In the genomic region with DNA sequence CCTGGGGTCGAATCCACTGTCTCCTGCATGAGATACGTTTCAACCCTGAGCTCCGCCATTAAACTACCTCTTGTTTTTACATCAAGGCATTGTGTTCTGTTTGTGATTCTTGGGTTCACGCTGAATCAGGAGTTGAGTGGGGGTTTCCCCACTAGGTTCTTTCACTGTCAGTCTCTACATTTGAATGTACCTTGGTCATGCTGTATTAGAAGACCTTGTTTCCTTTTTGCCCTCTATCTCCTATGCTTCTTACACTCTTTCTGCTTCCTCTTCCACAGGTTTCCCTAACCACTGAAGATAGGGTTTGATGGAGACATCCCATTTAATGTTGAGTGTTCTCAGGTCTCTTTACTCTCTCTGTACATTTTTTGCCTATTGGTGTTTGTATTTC, we compare ENCODE assay signal across 27 mouse cellular contexts.
A peak's percentile ranks its signal among the peaks of the same experiment; 100 is the strongest.
DNase-seq lines count a peak whose midpoint lies in the region; ATAC-seq lines count a peak whose summit lies in the region.
"Had no signal": no experiment of that assay in that cellular context is flagged by ENCODE, and none has a peak within 500 bp of the region (broad histone marks: within the 10 kb centered on the region; RNA-seq: fewer than 3 reads in every experiment).

No protein-coding gene starts in this region.

- H3K4me1 ChIP-seq in intestine, embryonic 14.5 days (replicated peaks; ENCODE audit: control insufficient read depth, insufficient read depth, low read length): no peaks in the 10 kb centered on the region
- H3K4me1 ChIP-seq in intestine, embryonic 16.5 days (ENCODE audit: control insufficient read depth, insufficient read depth, low read length): no peaks in the 10 kb centered on the region
- H3K4me1 ChIP-seq: embryonic facial prominence, embryonic 13.5 days; embryonic facial prominence, embryonic 15.5 days; forebrain, embryonic 10.5 days; forebrain, embryonic 12.5 days had no signal

- H3K36me3 ChIP-seq in intestine, embryonic 14.5 days (ENCODE audit: control insufficient read depth, insufficient read depth, low read length): no peaks in the 10 kb centered on the region
- H3K36me3 ChIP-seq in intestine, embryonic 16.5 days (ENCODE audit: control insufficient read depth, insufficient read depth, low read length): no peaks in the 10 kb centered on the region
- H3K36me3 ChIP-seq: embryonic facial prominence, embryonic 13.5 days; embryonic facial prominence, embryonic 15.5 days; forebrain, embryonic 10.5 days; forebrain, embryonic 12.5 days; G1E had no signal

- no peak overlapping the region for H3K4me2 ChIP-seq in intestine, embryonic 14.5 days (ENCODE audit: low read length)
- H3K4me2 ChIP-seq in intestine, embryonic 16.5 days (ENCODE audit: low read depth, low read length): no peak overlapping the region
- H3K4me2 ChIP-seq: embryonic facial prominence, embryonic 13.5 days; embryonic facial prominence, embryonic 15.5 days; forebrain, embryonic 12.5 days had no signal

- no peak overlapping the region for H3K4me3 ChIP-seq in intestine, embryonic 14.5 days (ENCODE audit: low read depth, low read length)
- H3K4me3 ChIP-seq in intestine, embryonic 16.5 days (ENCODE audit: low read length): no peak overlapping the region
- H3K4me3 ChIP-seq: embryonic facial prominence, embryonic 13.5 days; embryonic facial prominence, embryonic 15.5 days; erythroblast, embryonic 14.5 days; forebrain, embryonic 10.5 days; forebrain, embryonic 12.5 days had no signal

- DNase-seq in intestine, embryonic 14.5 days (ENCODE audit: low spot score): no peak
- peak; percentile 2 for DNase-seq in yolk sac, embryonic 10.5 days (ENCODE audit: low spot score)
- no peak for DNase-seq in adrenal gland, adult 18-20 months (ENCODE audit: low spot score in 2 of 2)
- DNase-seq: adrenal gland, adult 2 months; adrenal gland, postnatal 14 days; adrenal gland, postnatal 36 days; B cell, adult 2 months; cerebellum, adult 11-12 months; cerebellum, adult 8-10 months; cerebellum, adult 9-11 months; cerebellum, postnatal 14 days; cerebellum, postnatal 36 days; embryo, embryonic 11 days had no signal

- H3K27me3 ChIP-seq in intestine, embryonic 14.5 days (replicated peaks; ENCODE audit: control insufficient read depth, insufficient read depth, low read length): no peaks in the 10 kb centered on the region
- H3K27me3 ChIP-seq in intestine, embryonic 16.5 days (replicated peaks; ENCODE audit: control insufficient read depth, insufficient read depth, low read length): no peaks in the 10 kb centered on the region
- H3K27me3 ChIP-seq: CH12.LX; embryonic facial prominence, embryonic 13.5 days; embryonic facial prominence, embryonic 15.5 days; forebrain, embryonic 12.5 days; Patski had no signal

- no peaks in the 10 kb centered on the region for H3K9me3 ChIP-seq in intestine, embryonic 14.5 days (ENCODE audit: control insufficient read depth, low read length)
- H3K9me3 ChIP-seq in intestine, embryonic 16.5 days (ENCODE audit: control insufficient read depth, low read length): no peaks in the 10 kb centered on the region
- H3K9me3 ChIP-seq: embryonic facial prominence, embryonic 13.5 days; embryonic facial prominence, embryonic 15.5 days; forebrain, embryonic 10.5 days; forebrain, embryonic 12.5 days; G1E had no signal

- WGBS in intestine, embryonic 14.5 days: 75% methylated on average over 4 of the region's 4 CpGs
- WGBS in intestine, embryonic 16.5 days: 57% methylated on average over 4 of the region's 4 CpGs

- H3K9ac ChIP-seq in intestine, embryonic 14.5 days (ENCODE audit: low read length): no peak overlapping the region
- no peak overlapping the region for H3K9ac ChIP-seq in intestine, embryonic 16.5 days (ENCODE audit: low read depth, low read length)
- H3K9ac ChIP-seq: embryonic facial prominence, embryonic 13.5 days; embryonic facial prominence, embryonic 15.5 days; forebrain, embryonic 12.5 days had no signal

- no peak overlapping the region for H3K27ac ChIP-seq in intestine, embryonic 14.5 days (ENCODE audit: low read depth)
- no peak overlapping the region for H3K27ac ChIP-seq in intestine, embryonic 16.5 days (ENCODE audit: low read length)
- H3K27ac ChIP-seq: embryonic facial prominence, embryonic 13.5 days; embryonic facial prominence, embryonic 15.5 days; forebrain, embryonic 10.5 days; forebrain, embryonic 12.5 days had no signal

- 0 out of 2 replicates have a peak, but pooled peaks have one; percentile 9 for ATAC-seq in intestine, embryonic 14.5 days (replicated peaks; ENCODE audit: low FRiP score, low TSS enrichment, low read depth)
- ATAC-seq in intestine, embryonic 16.5 days: peak; percentile 60
- no peak for ATAC-seq in inflammation-experienced regulatory T-cells, adult 6 months
- ATAC-seq: activated CD4-positive, CD25-positive, alpha-beta regulatory T cell, adult 4 months; CD4-positive, CD25-positive, alpha-beta regulatory T cell, adult 4 months; forebrain, embryonic 14.5 days; forebrain, embryonic 16.5 days; Patski had no signal
